Mouse (Mus musculus) heart, embryonic 10.5 days (tissue): ENCODE results near the gene Cfap45. TPM values are rescaled to one million over a fixed set of nuclear protein-coding genes. Genes with fewer than 3 reads are reported as not detected.

ENCODE experiments used
- DNase-seq: peaks from one replicate; pipeline ENCODE4 v3.0.0-alpha.2; 2017; ENCODE audit warnings: low spot score
- H3K27ac ChIP-seq: fragments of 300-500 bp; sonication (generic); 2 replicates; pipeline ENCODE4 v1.5.1; 2016; ENCODE audit warnings: mild to moderate bottlenecking
- H3K27me3 ChIP-seq: fragments of 300-500 bp; sonication (generic); 2 replicates; pipeline ENCODE4 v1.6.1; 2016; ENCODE audit warnings: mild to moderate bottlenecking; ENCODE audit not compliant: poor library complexity, insufficient read depth, severe bottlenecking
- H3K36me3 ChIP-seq: fragments of 300-500 bp; sonication (generic); 2 replicates; pipeline ENCODE4 v1.6.1; 2016; ENCODE audit warnings: mild to moderate bottlenecking, moderate library complexity
- H3K4me1 ChIP-seq: fragments of 300-500 bp; sonication (generic); 2 replicates; pipeline ENCODE4 v1.6.1; 2016; ENCODE audit warnings: mild to moderate bottlenecking
- H3K4me3 ChIP-seq: fragments of 300-500 bp; sonication (generic); 2 replicates; pipeline ENCODE4 v1.5.1; 2016; ENCODE audit warnings: mild to moderate bottlenecking, moderate library complexity
- H3K9me3 ChIP-seq: fragments of 300-500 bp; sonication (generic); 2 replicates; pipeline ENCODE4 v1.6.1; 2016; ENCODE audit warnings: mild to moderate bottlenecking, moderate library complexity
- WGBS: fragments of 180-500 bp; shearing (Covaris S2); methylation state at CpG from one replicate; pipeline ENCODE4 v1.1.7; 2016; 5-methylcytosine and 5-hydroxymethylcytosine counted together
- polyA plus RNA-seq: library from polyadenylated mRNA; unstranded; fragments of >200 nt; fragmentation: Nextera tagmentation; extraction: Ambion mirVana; gene quantifications from 2 replicates; pipeline ENCODE4 v1.2.1, GENCODE M21; 2016

Cfap45 gene
- polyA plus RNA-seq, 1 experiment from 2014 or later, result 1.7 TPM

DNA sequence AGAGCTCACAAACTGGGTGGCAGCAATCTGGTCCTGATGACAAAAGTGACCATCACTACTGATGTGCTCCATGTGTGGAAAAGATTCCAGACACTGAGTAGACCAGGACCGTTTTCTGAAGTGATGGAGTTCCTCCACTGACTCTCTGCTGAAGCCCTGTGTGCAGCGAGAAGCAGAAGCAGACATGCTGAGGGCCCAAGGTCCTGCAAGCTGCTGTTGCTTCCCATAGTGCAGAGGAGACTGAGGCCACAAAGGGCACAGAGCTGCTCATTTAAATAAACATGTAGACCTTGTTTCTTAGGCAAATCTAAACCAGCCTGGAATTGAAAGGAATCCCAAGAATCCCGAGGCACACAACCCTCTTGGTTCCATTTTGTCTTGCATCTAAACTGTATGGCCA is 72.7 kb downstream of the Cfap45 start:
- Histone ChIP-seq H3K9me3 (no peaks in the 10 kb centered on the region), H3K27ac (no peak overlapping the region), H3K36me3 (no peaks in the 10 kb centered on the region), H3K4me3 (no peak overlapping the region), H3K4me1 (0 out of 2 replicates have a peak, but pooled peaks cover 3% of the 10 kb centered on the region), H3K27me3 (peaks cover 7% of the 10 kb centered on the region; the same call in 1 of the 2 replicates)
- WGBS, result 71% methylated on average over 3 of the region's 3 CpGs
- DNase-seq, result peak; percentile 61

DNA sequence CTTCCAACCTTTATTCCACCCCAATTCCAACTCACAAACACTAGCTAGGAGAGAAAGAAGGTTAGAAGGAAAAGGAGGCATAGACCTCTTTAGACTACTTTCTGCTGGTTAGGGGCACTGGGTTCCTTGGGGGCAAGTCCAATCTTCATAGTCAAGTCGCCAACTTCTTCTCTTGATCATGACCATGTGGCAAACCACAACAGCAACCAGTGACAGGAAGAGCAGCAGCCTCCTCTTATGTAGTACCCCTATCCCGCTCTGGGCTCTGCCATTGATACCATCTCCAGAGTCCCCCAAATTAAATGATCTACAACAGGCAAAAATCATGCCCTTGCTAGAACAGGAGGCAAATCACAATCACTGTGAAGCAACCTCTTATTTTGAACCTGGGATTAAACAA is 73.4 kb downstream of the Cfap45 start:
- Histone ChIP-seq H3K36me3 (no peaks in the 10 kb centered on the region), H3K9me3 (no peaks in the 10 kb centered on the region), H3K4me3 (no peak overlapping the region), H3K4me1 (0 out of 2 replicates have a peak, but pooled peaks cover 3% of the 10 kb centered on the region), H3K27ac (no peak overlapping the region), H3K27me3 (peaks cover 7% of the 10 kb centered on the region; the same call in 1 of the 2 replicates)
- DNase-seq, result no peak
- 73% methylated on average over 2 of the region's 2 CpGs for WGBS

DNA sequence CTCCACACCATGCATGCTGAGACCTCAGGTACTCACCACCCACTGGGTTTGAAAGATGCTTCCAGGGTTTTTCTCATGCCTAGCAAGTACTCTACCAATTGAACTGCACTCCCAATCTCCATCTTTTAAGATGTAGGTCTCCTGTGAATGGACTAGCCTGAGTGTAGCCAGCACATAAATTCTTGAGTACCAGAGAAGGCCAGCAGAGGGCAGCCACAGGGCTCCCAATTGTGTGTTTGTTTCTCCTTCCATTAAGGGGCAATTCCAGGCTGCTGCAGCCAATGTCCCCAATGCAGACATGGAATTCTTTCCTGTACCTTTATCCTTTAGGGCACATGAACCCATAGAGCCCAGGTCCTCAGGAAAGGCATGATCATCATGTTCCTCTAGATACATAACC is 73.9 kb downstream of the Cfap45 start:
- Histone ChIP-seq H3K4me1 (0 out of 2 replicates have a peak, but pooled peaks cover 3% of the 10 kb centered on the region), H3K9me3 (no peaks in the 10 kb centered on the region), H3K4me3 (no peak overlapping the region), H3K36me3 (no peaks in the 10 kb centered on the region), H3K27ac (no peak overlapping the region), H3K27me3 (peaks cover 7% of the 10 kb centered on the region; the same call in 1 of the 2 replicates)
- DNase-seq, result peak; percentile 78

Other genes with a start within 250 kb of the Cfap45 start
- 8.7 and 22.5 TPM in 2 replicates for gene Atp1a2, start 222.7 kb upstream of the Cfap45 start, polyA plus RNA-seq
- not detected in 2 replicates for gene Kcnj9, start 191.5 kb upstream of the Cfap45 start, polyA plus RNA-seq
- 0.09 TPM in 1 of 2 replicates, not detected in the other for gene Kcnj10, start 179.6 kb upstream of the Cfap45 start, polyA plus RNA-seq
- 8.0 and 8.6 TPM in 2 replicates for gene Pigm, start 144.3 kb upstream of the Cfap45 start, polyA plus RNA-seq
- gene Slamf9, start 45.4 kb upstream of the Cfap45 start, polyA plus RNA-seq, result 0.92 and 1.1 TPM in 2 replicates
- gene Igsf9, start 39.0 kb upstream of the Cfap45 start, polyA plus RNA-seq, result 13.7 and 37.5 TPM in 2 replicates
- 276 and 315 TPM in 2 replicates for gene Tagln2, start 20.8 kb upstream of the Cfap45 start, polyA plus RNA-seq
- 0.12 TPM in 1 of 2 replicates, not detected in the other for gene Vsig8, start 35.1 kb downstream of the Cfap45 start, polyA plus RNA-seq
- gene Slamf8, start 69.8 kb downstream of the Cfap45 start, polyA plus RNA-seq, result not detected in 2 replicates
- not detected in 2 replicates for gene Fcrl6, start 81.8 kb downstream of the Cfap45 start, polyA plus RNA-seq
- gene Dusp23, start 112.2 kb downstream of the Cfap45 start, polyA plus RNA-seq, result 9.2 and 10.5 TPM in 2 replicates
- 0.20 TPM in 1 of 2 replicates, not detected in the other for gene Crp, start 177.3 kb downstream of the Cfap45 start, polyA plus RNA-seq